Mouse (Mus musculus): ENCODE data around the gene Usp53. TPM values are rescaled to one million over a fixed set of nuclear protein-coding genes. Genes with fewer than 3 reads are reported as not detected.

Usp53 gene
- total and polyA plus RNA-seq, 3 experiments: 0.03 to 0.08 TPM; not detected in 1

DNA sequence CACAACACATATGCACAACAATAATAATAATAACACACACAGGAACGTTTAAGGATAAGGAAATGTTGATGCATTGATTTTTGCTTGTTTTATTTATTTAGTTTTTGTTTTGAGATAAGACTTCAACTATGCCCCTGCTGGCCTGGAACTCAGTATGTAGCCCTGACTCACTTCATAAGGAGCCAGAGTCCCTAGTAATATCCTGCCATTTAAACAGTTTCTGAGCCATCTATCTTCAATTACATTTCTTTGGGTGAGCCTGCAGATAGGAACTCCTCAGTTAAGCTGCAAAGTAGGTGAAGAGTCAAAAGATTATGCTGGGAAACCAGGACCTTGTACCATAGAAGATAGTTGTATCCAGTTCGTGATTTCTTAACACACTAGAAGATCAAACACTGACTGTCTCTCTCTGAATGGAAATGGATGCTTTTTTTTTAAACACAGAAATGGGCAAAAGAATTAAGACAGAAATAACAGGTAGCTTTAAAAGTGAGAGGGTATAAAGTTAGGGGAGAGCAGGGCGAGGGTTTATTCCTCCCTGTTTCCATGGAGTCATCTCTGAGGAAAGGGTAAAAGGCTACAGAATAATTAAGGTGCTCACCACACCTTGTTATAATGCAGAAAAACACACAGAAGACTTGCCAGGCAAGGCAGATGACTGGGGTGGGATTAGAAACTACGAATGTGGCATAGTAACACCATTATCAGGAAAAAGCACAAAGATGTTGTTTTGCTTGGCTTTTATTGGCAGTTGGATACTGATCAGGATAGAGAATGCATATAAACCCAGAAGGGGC lies 96.6 kb downstream of the Usp53 start:
- Histone ChIP-seq H3K27me3 (replicated peaks) (no peaks in the 10 kb centered on the region), H3K4me1 (ENCODE audit: control insufficient read depth in 1 of 2, insufficient read depth in 2 of 2) (peaks cover 7 to 11% of the 10 kb centered on the region in 2 experiments), H3K36me3 (replicated peaks in 1 of 2; ENCODE audit: control insufficient read depth in 1 of 2, insufficient read depth in 1 of 2, low read length in 1 of 2) (no peaks in the 10 kb centered on the region), H3K9ac (ENCODE audit: insufficient read depth, low read depth) (no peak overlapping the region), H3K27ac (ENCODE audit: insufficient read depth, low read depth) (no peak overlapping the region), H3K4me3 (replicated peaks in 1 of 3; ENCODE audit: low read depth in 2 of 3, low read length in 2 of 3, poor library complexity in 1 of 3) (no peak overlapping the region), H3K9me3 (replicated peaks; ENCODE audit: low read length) (no peaks in the 10 kb centered on the region), H3K79me2 (replicated peaks; ENCODE audit: control insufficient read depth, extremely low read depth, insufficient read depth, poor library complexity, severe bottlenecking) (no peaks in the 10 kb centered on the region), H3K4me2 (ENCODE audit: insufficient read depth, low read depth, poor library complexity, severe bottlenecking) (peak overlapping the region; percentile 89; the same call in 1 of the 2 replicates)
- TF ChIP-seq KAT2A (IDR thresholded peaks at IDR 0.05; ENCODE audit: insufficient replicate concordance, low read length) (no peak), ELF1 (IDR thresholded peaks at IDR 0.05; ENCODE audit: low read depth, low read length) (no peak), SMC3 (IDR thresholded peaks at IDR 0.05; ENCODE audit: low read depth, low read length) (no peak), JUN (IDR thresholded peaks at IDR 0.05; ENCODE audit: insufficient read depth, low read depth, low read length) (no peak), CTCF (conservative IDR thresholded peaks at IDR 0.05 in 1 of 2, IDR thresholded peaks at IDR 0.05 in 1 of 2; ENCODE audit: low read depth in 2 of 2, low read length in 2 of 2) (no peak), MXI1 (IDR thresholded peaks at IDR 0.05; ENCODE audit: low read depth, low read length) (no peak), ZMIZ1 (IDR thresholded peaks at IDR 0.05; ENCODE audit: low read depth, low read length) (no peak), RAD21 (IDR thresholded peaks at IDR 0.05; ENCODE audit: low read depth, low read length) (no peak), POLR2AphosphoS2 (IDR thresholded peaks at IDR 0.05; ENCODE audit: low read depth, low read length) (no peak)
- no peak for DNase-seq (ENCODE audit: extremely low read depth)
- dilution Hi-C loops (cut with MboI; ENCODE audit: extremely low pct_ligation_motif_present, extremely low pct_unique_long_range_greater_than_20kb, low sequenced_read_pairs) (no loop called here), in situ Hi-C loops (cut with MboI; ENCODE audit: low pct_ligation_motif_present, low pct_unique_long_range_greater_than_20kb, low sequenced_read_pairs) (no loop called here)

Other genes with a start within 250 kb of the Usp53 start
- not detected in 2 replicates for gene Fabp2, start 89.4 kb downstream of the Usp53 start, total RNA-seq (2012; rRNA removed)
- not detected in 2 replicates for gene Fabp2, start 89.4 kb downstream of the Usp53 start, total RNA-seq (2014; rRNA removed)
- not detected in 2 replicates for gene Fabp2, start 89.4 kb downstream of the Usp53 start, polyA plus RNA-seq (2012; ENCODE audit: insufficient read length, low read depth)
- gene Gm10959, start 65.2 kb downstream of the Usp53 start, total RNA-seq (2012; rRNA removed): not detected in 2 replicates
- gene Gm10959, start 65.2 kb downstream of the Usp53 start, total RNA-seq (2014; rRNA removed): not detected in 2 replicates
- gene Gm10959, start 65.2 kb downstream of the Usp53 start, polyA plus RNA-seq (2012; ENCODE audit: insufficient read length, low read depth): not detected in 2 replicates
- 72.2 and 75.6 TPM in 2 replicates for gene 1810037I17Rik, start 60.3 kb downstream of the Usp53 start, total RNA-seq (2012; rRNA removed)
- 116 and 132 TPM in 2 replicates for gene 1810037I17Rik, start 60.3 kb downstream of the Usp53 start, total RNA-seq (2014; rRNA removed)
- gene 1810037I17Rik, start 60.3 kb downstream of the Usp53 start, polyA plus RNA-seq (2012; ENCODE audit: insufficient read length, low read depth): 106 and 129 TPM in 2 replicates
- gene Myoz2, start 50.5 kb upstream of the Usp53 start, total RNA-seq (2012; rRNA removed): not detected in 2 replicates
- gene Myoz2, start 50.5 kb upstream of the Usp53 start, total RNA-seq (2014; rRNA removed): not detected in 2 replicates
- not detected in 2 replicates for gene Myoz2, start 50.5 kb upstream of the Usp53 start, polyA plus RNA-seq (2012; ENCODE audit: insufficient read length, low read depth)